In genomic region chr2:119595308-119595707, GRCm38 (mm10) we compare ENCODE assay signal across 9 mouse cellular contexts. TPM values are rescaled to one million over a fixed set of nuclear protein-coding genes. Genes with fewer than 3 reads are reported as not detected.
DNase-seq lines count a peak whose midpoint lies in the region; ATAC-seq and TF ChIP-seq lines count a peak whose summit lies in the region.
"Had no signal": no experiment of that assay in that cellular context is flagged by ENCODE, and none has a peak within 500 bp of the region (broad histone marks: within the 10 kb centered on the region; RNA-seq: fewer than 3 reads in every experiment).

No protein-coding gene starts in this region.

- H3K27me3 ChIP-seq in heart, postnatal 0 days (ENCODE audit: control insufficient read depth, insufficient read depth, low read length): no peaks in the 10 kb centered on the region
- no peaks in the 10 kb centered on the region for H3K27me3 ChIP-seq in hindbrain, embryonic 13.5 days
- no peaks in the 10 kb centered on the region for H3K27me3 ChIP-seq in midbrain, embryonic 12.5 days
- no peaks in the 10 kb centered on the region for H3K27me3 ChIP-seq in thymus, adult 2 months (ENCODE audit: control insufficient read depth, insufficient read depth, low read length)
- H3K27me3 ChIP-seq: Patski had no signal

- peak overlapping the region; percentile 99 for H3K27ac ChIP-seq in heart, postnatal 0 days (ENCODE audit: low read depth)
- H3K27ac ChIP-seq in hindbrain, embryonic 13.5 days: no peak overlapping the region
- H3K27ac ChIP-seq in midbrain, embryonic 12.5 days (replicated peaks): no peak overlapping the region
- no peak overlapping the region for H3K27ac ChIP-seq in thymus, adult 2 months (ENCODE audit: control insufficient read depth, insufficient read depth, low read length)

- H3K4me1 ChIP-seq in heart, postnatal 0 days (ENCODE audit: control insufficient read depth, insufficient read depth): peaks cover 21% of the 10 kb centered on the region
- H3K4me1 ChIP-seq in hindbrain, embryonic 13.5 days (replicated peaks): peaks cover 42% of the 10 kb centered on the region
- peaks cover 15% of the 10 kb centered on the region for H3K4me1 ChIP-seq in midbrain, embryonic 12.5 days
- no peaks in the 10 kb centered on the region for H3K4me1 ChIP-seq in thymus, adult 2 months (replicated peaks; ENCODE audit: control insufficient read depth, insufficient read depth, low read length)

- peaks cover 46% of the 10 kb centered on the region for H3K36me3 ChIP-seq in heart, postnatal 0 days (replicated peaks; ENCODE audit: control insufficient read depth, insufficient read depth, low read length)
- peaks cover 45% of the 10 kb centered on the region for H3K36me3 ChIP-seq in hindbrain, embryonic 13.5 days
- peaks cover 44% of the 10 kb centered on the region for H3K36me3 ChIP-seq in midbrain, embryonic 12.5 days
- H3K36me3 ChIP-seq in thymus, adult 2 months (ENCODE audit: control insufficient read depth, insufficient read depth, low read length): peaks cover 30% of the 10 kb centered on the region

- no peaks in the 10 kb centered on the region for H3K9me3 ChIP-seq in heart, postnatal 0 days (replicated peaks; ENCODE audit: control insufficient read depth, low read length)
- H3K9me3 ChIP-seq in hindbrain, embryonic 13.5 days: no peaks in the 10 kb centered on the region
- H3K9me3 ChIP-seq in midbrain, embryonic 12.5 days: no peaks in the 10 kb centered on the region

- peak overlapping the region; percentile 80 for H3K4me2 ChIP-seq in heart, postnatal 0 days (ENCODE audit: low read depth, low read length)
- H3K4me2 ChIP-seq in hindbrain, embryonic 13.5 days: peak overlapping the region; percentile 62
- peak overlapping the region; percentile 70 for H3K4me2 ChIP-seq in midbrain, embryonic 12.5 days (replicated peaks)

- TF ChIP-seq POLR2A in thymus, adult 2 months (IDR thresholded peaks at IDR 0.05; ENCODE audit: control insufficient read depth, extremely low read depth, insufficient read depth, low read length, poor library complexity): no peak

- DNase-seq in heart, postnatal 0 days (ENCODE audit: low spot score): no peak
- DNase-seq in heart, adult 18-20 months: no peak
- peak; percentile 6 for DNase-seq in Muller cell, postnatal 12 days (ENCODE audit: inconsistent ontology term)
- no peak for DNase-seq in thymus, adult 2 months
- DNase-seq in kidney, postnatal 36 days: no peak
- no peak for DNase-seq in layer of hippocampus, postnatal 36 days

- TF ChIP-seq CTCF in heart, postnatal 0 days (IDR thresholded peaks at IDR 0.05; ENCODE audit: low read depth): no peak
- TF ChIP-seq CTCF in thymus, adult 2 months (IDR thresholded peaks at IDR 0.05; ENCODE audit: borderline replicate concordance, control insufficient read depth, extremely low read depth, insufficient read depth, low read length, poor library complexity): no peak

- no peak for TF ChIP-seq EP300 in heart, postnatal 0 days (IDR thresholded peaks at IDR 0.05; ENCODE audit: low read depth)

- no peak for ATAC-seq in heart, postnatal 0 days (ENCODE audit: insufficient read depth, low read depth)
- no peak for ATAC-seq in hindbrain, embryonic 13.5 days (ENCODE audit: low FRiP score)
- no peak for ATAC-seq in midbrain, embryonic 12.5 days (ENCODE audit: low FRiP score, low read depth)
- ATAC-seq: Patski had no signal

- H3K9ac ChIP-seq in heart, postnatal 0 days (replicated peaks; ENCODE audit: low read depth, low read length): peak overlapping the region; percentile 97
- peak overlapping the region; percentile 97 for H3K9ac ChIP-seq in hindbrain, embryonic 13.5 days
- H3K9ac ChIP-seq in midbrain, embryonic 12.5 days (replicated peaks): peak overlapping the region; percentile 93

- peak overlapping the region; percentile 86 for H3K4me3 ChIP-seq in heart, postnatal 0 days (ENCODE audit: low read depth, low read length)
- H3K4me3 ChIP-seq in hindbrain, embryonic 13.5 days: peak overlapping the region; percentile 96
- peak overlapping the region; percentile 95 for H3K4me3 ChIP-seq in midbrain, embryonic 12.5 days
- H3K4me3 ChIP-seq in thymus, adult 2 months (ENCODE audit: control insufficient read depth, insufficient read depth, low read length): no peak overlapping the region

- 6% methylated on average over 4 of the region's 4 CpGs for WGBS in heart, postnatal 0 days
- WGBS in hindbrain, embryonic 13.5 days: 60% methylated on average over 4 of the region's 4 CpGs
- 65% methylated on average over 4 of the region's 4 CpGs for WGBS in midbrain, embryonic 12.5 days
- 18% methylated on average over 4 of the region's 4 CpGs for WGBS in thymus, adult 2 months

RNA-seq across cellular contexts. Expression of gene Nusap1, which starts 22.8 kb away (rescaled TPM):
- total RNA-seq in heart, postnatal 0 days (2014; rRNA removed; ENCODE audit: low replicate concordance): 25.0 and 26.8 TPM in 2 replicates
- polyA plus RNA-seq in heart, postnatal 0 days (2015; fragmentation: Nextera tagmentation; extraction: Ambion mirVana): 13.5 and 14.2 TPM in 2 replicates
- 1 to 10 TPM in 1 of 2 experiments, under 1 TPM in 1; 0.95 to 1.2 TPM for total RNA-seq in heart, adult 18-20 months (2021)
- 18.8 and 19.6 TPM in 2 replicates for polyA plus RNA-seq in hindbrain, embryonic 13.5 days (2015; fragmentation: Nextera tagmentation; extraction: Ambion mirVana)
- 86.3 and 90.9 TPM in 2 replicates for polyA plus RNA-seq in midbrain, embryonic 12.5 days (2016; fragmentation: Nextera tagmentation; extraction: Ambion mirVana)
- 11.1 and 13.5 TPM in 2 replicates for polyA plus RNA-seq in thymus, adult 2 months (2012; rRNA removed)
- total RNA-seq in layer of hippocampus, postnatal 36 days (2021): under 1 TPM; 0.60 to 0.83 TPM

RNA-seq across cellular contexts. Expression of gene Oip5, which starts 23.0 kb away (rescaled TPM):
- total RNA-seq in heart, postnatal 0 days (2014; rRNA removed; ENCODE audit: low replicate concordance): 0.88 and 12.2 TPM in 2 replicates
- 6.1 and 7.0 TPM in 2 replicates for polyA plus RNA-seq in heart, postnatal 0 days (2015; fragmentation: Nextera tagmentation; extraction: Ambion mirVana)
- under 1 TPM; 0.25 to 0.26 TPM for total RNA-seq in heart, adult 18-20 months (2021)
- 6.1 and 7.4 TPM in 2 replicates for polyA plus RNA-seq in hindbrain, embryonic 13.5 days (2015; fragmentation: Nextera tagmentation; extraction: Ambion mirVana)
- 28.2 and 29.1 TPM in 2 replicates for polyA plus RNA-seq in midbrain, embryonic 12.5 days (2016; fragmentation: Nextera tagmentation; extraction: Ambion mirVana)
- polyA plus RNA-seq in thymus, adult 2 months (2012; rRNA removed): 21.8 and 30.0 TPM in 2 replicates
- under 1 TPM; 0.35 to 0.56 TPM for total RNA-seq in layer of hippocampus, postnatal 36 days (2021)

RNA-seq across cellular contexts. Expression of gene Chp1, which starts 47.8 kb away (rescaled TPM):
- total RNA-seq in heart, postnatal 0 days (2014; rRNA removed; ENCODE audit: low replicate concordance): 81.1 and 82.3 TPM in 2 replicates
- polyA plus RNA-seq in heart, postnatal 0 days (2015; fragmentation: Nextera tagmentation; extraction: Ambion mirVana): 51.1 and 53.3 TPM in 2 replicates
- total RNA-seq in heart, adult 18-20 months (2021): 10 to 100 TPM; 81.5 to 91.6 TPM
- polyA plus RNA-seq in hindbrain, embryonic 13.5 days (2015; fragmentation: Nextera tagmentation; extraction: Ambion mirVana): 63.0 and 64.3 TPM in 2 replicates
- 58.0 and 61.7 TPM in 2 replicates for polyA plus RNA-seq in midbrain, embryonic 12.5 days (2016; fragmentation: Nextera tagmentation; extraction: Ambion mirVana)
- 78.5 and 86.2 TPM in 2 replicates for polyA plus RNA-seq in thymus, adult 2 months (2012; rRNA removed)
- total RNA-seq in layer of hippocampus, postnatal 36 days (2021): 100 to 1,000 TPM; 144 to 146 TPM

RNA-seq across cellular contexts. Expression of gene Exd1, which starts 47.9 kb away (rescaled TPM):
- not detected in 2 replicates for total RNA-seq in heart, postnatal 0 days (2014; rRNA removed; ENCODE audit: low replicate concordance)
- polyA plus RNA-seq in heart, postnatal 0 days (2015; fragmentation: Nextera tagmentation; extraction: Ambion mirVana): 0.03 and 0.18 TPM in 2 replicates
- total RNA-seq in heart, adult 18-20 months (2021): under 1 TPM; 0.25 to 0.44 TPM
- polyA plus RNA-seq in hindbrain, embryonic 13.5 days (2015; fragmentation: Nextera tagmentation; extraction: Ambion mirVana): 0.55 and 0.58 TPM in 2 replicates
- polyA plus RNA-seq in midbrain, embryonic 12.5 days (2016; fragmentation: Nextera tagmentation; extraction: Ambion mirVana): 0.52 and 0.54 TPM in 2 replicates
- 0.08 and 0.15 TPM in 2 replicates for polyA plus RNA-seq in thymus, adult 2 months (2012; rRNA removed)
- under 1 TPM; 0.46 to 0.47 TPM for total RNA-seq in layer of hippocampus, postnatal 36 days (2021)
